Mouse (Mus musculus): ENCODE measurements around the gene Gas2l3. TPM values are rescaled to one million over a fixed set of nuclear protein-coding genes. Genes with fewer than 3 reads are reported as not detected.

The Gas2l3 gene
- polyA plus RNA-seq, 1 experiment from 2014 or later, result 6.4 TPM

DNA sequence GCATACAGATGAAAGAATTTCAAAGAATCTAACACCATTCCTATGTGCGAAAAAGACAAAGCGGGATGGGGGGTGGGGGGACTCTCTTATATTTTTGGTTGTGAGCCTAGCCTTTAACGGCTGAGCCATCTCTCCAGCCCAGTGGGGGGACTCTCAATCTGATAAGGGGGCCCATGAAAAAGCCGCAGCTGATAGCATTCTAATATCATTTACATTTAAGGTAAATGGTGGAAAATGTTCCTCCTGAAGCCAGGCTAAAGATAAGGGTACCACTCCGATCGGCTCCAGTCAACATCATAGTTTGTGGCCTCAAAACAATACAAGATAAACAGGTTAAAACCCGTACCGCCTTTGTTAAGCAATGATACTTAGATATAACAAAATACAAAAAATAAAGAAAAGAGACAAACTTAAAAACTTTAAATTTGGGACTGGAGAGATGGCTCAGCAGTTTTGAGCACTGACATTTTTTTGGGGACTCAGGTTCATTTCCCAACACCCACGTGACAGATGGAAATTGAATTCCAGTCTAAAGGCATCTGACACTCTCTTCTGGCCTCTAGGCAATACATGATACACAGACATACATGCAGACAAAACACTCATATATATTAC is 20.5 kb downstream of the Gas2l3 start:
- TF ChIP-seq EP300 (optimal IDR thresholded peaks at IDR 0.05), result no peak
- no peak for TF ChIP-seq CTCF (IDR thresholded peaks at IDR 0.05; ENCODE audit: low read depth)
- ATAC-seq (ENCODE audit: low FRiP score, low TSS enrichment), result no peak
- H3K4me1 ChIP-seq (replicated peaks; ENCODE audit: control insufficient read depth, insufficient read depth), result no peaks in the 10 kb centered on the region
- DNase-seq (ENCODE audit: low spot score), result no peak
- H3K9me3 ChIP-seq (ENCODE audit: control insufficient read depth, low read length), result no peaks in the 10 kb centered on the region
- peaks cover 4% of the 10 kb centered on the region for H3K36me3 ChIP-seq (ENCODE audit: control insufficient read depth, insufficient read depth, low read length)
- H3K4me2 ChIP-seq (replicated peaks; ENCODE audit: low read depth), result no peak overlapping the region
- no peaks in the 10 kb centered on the region for H3K27me3 ChIP-seq (ENCODE audit: control insufficient read depth, insufficient read depth, low read length)
- no peak overlapping the region for H3K27ac ChIP-seq (replicated peaks)
- no peak overlapping the region for H3K9ac ChIP-seq (ENCODE audit: low read length)
- WGBS, result 87% methylated on average over 9 of the region's 9 CpGs
- H3K4me3 ChIP-seq (ENCODE audit: low read depth, low read length), result no peak overlapping the region

DNA sequence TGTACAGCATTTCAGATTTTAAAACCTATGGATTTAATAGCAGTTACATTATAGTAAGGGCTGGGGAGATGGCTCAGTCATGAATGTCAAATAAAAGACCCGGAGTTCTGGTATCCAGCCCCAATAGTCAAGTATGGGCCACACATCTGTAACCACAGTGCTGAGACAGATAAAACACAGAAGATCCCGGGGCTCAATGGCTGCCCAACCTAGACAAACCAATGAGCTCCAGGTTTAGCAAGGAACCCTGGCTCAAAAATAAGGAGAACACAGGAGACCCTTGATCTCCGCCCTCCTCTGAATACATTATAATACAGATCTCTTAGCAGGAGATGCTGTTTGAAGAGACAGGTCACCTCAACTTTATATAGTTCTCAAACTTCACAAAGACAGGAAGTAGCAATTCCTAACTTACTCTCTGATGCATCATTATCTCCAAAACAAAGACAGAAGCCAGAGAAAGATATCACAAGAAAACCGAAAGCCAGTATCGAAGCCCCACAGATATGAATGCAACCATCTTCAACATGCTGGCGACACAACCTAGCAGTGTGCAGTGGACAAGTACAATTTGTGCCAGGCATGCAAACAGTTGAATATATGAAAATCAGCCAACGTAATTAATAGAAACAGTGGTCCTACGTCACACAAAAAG is 21.1 kb downstream of the Gas2l3 start:
- Histone ChIP-seq H3K4me2 (replicated peaks; ENCODE audit: low read depth) (no peak overlapping the region), H3K9ac (ENCODE audit: low read length) (no peak overlapping the region), H3K36me3 (ENCODE audit: control insufficient read depth, insufficient read depth, low read length) (peaks cover 4% of the 10 kb centered on the region), H3K9me3 (ENCODE audit: control insufficient read depth, low read length) (no peaks in the 10 kb centered on the region), H3K4me1 (replicated peaks; ENCODE audit: control insufficient read depth, insufficient read depth) (no peaks in the 10 kb centered on the region), H3K4me3 (ENCODE audit: low read depth, low read length) (no peak overlapping the region), H3K27me3 (ENCODE audit: control insufficient read depth, insufficient read depth, low read length) (no peaks in the 10 kb centered on the region), H3K27ac (replicated peaks) (no peak overlapping the region)
- ATAC-seq (ENCODE audit: low FRiP score, low TSS enrichment), result no peak
- TF ChIP-seq CTCF (IDR thresholded peaks at IDR 0.05; ENCODE audit: low read depth), result no peak
- TF ChIP-seq EP300 (optimal IDR thresholded peaks at IDR 0.05), result no peak
- 94% methylated on average over 8 of the region's 8 CpGs for WGBS
- no peak for DNase-seq (ENCODE audit: low spot score)

DNA sequence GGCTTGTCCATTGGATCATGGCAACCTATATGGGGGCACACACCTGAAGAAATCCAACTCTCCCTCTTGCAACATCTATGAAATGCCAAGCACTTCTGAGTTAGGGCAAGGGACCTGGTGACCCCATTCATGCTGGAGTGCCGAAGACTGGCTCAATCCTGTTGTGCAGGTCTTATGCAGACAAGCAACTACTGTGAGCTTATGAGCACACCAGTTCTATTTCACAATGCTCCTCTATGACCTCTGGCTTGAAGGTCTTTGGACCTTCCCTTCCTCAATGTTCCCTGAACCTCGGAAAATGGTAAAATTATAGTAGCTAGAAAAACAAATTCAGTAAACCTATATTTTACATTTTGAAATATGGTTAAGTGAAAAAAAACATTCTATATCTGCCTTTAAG is 25.8 kb downstream of the Gas2l3 start:
- no peaks in the 10 kb centered on the region for H3K27me3 ChIP-seq (ENCODE audit: control insufficient read depth, insufficient read depth, low read length)
- DNase-seq (ENCODE audit: low spot score) (no peak), ATAC-seq (ENCODE audit: low FRiP score, low TSS enrichment) (no peak)
- 81% methylated on average over 2 of the region's 2 CpGs for WGBS
- peaks cover 15% of the 10 kb centered on the region for H3K36me3 ChIP-seq (ENCODE audit: control insufficient read depth, insufficient read depth, low read length)
- no peak overlapping the region for H3K4me3 ChIP-seq (ENCODE audit: low read depth, low read length)
- H3K4me1 ChIP-seq (replicated peaks; ENCODE audit: control insufficient read depth, insufficient read depth), result no peaks in the 10 kb centered on the region
- no peak overlapping the region for H3K4me2 ChIP-seq (replicated peaks; ENCODE audit: low read depth)
- TF ChIP-seq CTCF (IDR thresholded peaks at IDR 0.05; ENCODE audit: low read depth), result no peak
- no peak for TF ChIP-seq EP300 (optimal IDR thresholded peaks at IDR 0.05)
- no peak overlapping the region for H3K27ac ChIP-seq (replicated peaks)
- H3K9me3 ChIP-seq (ENCODE audit: control insufficient read depth, low read length), result no peaks in the 10 kb centered on the region
- H3K9ac ChIP-seq (ENCODE audit: low read length), result no peak overlapping the region

DNA sequence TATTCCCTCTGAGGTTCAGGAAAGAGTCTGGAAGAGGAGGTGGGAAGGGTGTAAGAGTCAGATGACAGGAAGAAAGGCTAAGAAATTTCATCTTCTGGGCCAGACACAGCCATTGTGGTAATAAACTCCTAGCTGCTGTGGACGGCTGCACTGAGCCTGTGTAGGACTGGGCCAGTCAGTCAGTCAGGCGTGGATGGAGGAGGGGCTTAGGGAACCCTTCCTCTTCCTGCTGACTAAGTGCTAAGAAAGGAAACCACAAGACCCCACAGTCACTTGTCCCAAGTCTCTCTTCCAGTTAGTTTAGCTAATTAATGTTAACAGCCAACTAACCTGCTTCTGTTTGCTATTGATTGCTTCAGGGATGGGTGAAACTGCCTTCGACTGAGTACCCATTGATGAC is 28.3 kb downstream of the Gas2l3 start:
- no peaks in the 10 kb centered on the region for H3K27me3 ChIP-seq (ENCODE audit: control insufficient read depth, insufficient read depth, low read length)
- no peaks in the 10 kb centered on the region for H3K9me3 ChIP-seq (ENCODE audit: control insufficient read depth, low read length)
- TF ChIP-seq EP300 (optimal IDR thresholded peaks at IDR 0.05) (no peak), CTCF (IDR thresholded peaks at IDR 0.05; ENCODE audit: low read depth) (no peak)
- no peak for ATAC-seq (ENCODE audit: low FRiP score, low TSS enrichment)
- H3K4me3 ChIP-seq (ENCODE audit: low read depth, low read length), result no peak overlapping the region
- 80% methylated on average over 3 of the region's 3 CpGs for WGBS
- H3K4me2 ChIP-seq (replicated peaks; ENCODE audit: low read depth), result no peak overlapping the region
- H3K9ac ChIP-seq (ENCODE audit: low read length), result no peak overlapping the region
- DNase-seq (ENCODE audit: low spot score), result peak; percentile 10
- H3K4me1 ChIP-seq (replicated peaks; ENCODE audit: control insufficient read depth, insufficient read depth), result no peaks in the 10 kb centered on the region
- no peak overlapping the region for H3K27ac ChIP-seq (replicated peaks)
- H3K36me3 ChIP-seq (ENCODE audit: control insufficient read depth, insufficient read depth, low read length), result peaks cover 16% of the 10 kb centered on the region

DNA sequence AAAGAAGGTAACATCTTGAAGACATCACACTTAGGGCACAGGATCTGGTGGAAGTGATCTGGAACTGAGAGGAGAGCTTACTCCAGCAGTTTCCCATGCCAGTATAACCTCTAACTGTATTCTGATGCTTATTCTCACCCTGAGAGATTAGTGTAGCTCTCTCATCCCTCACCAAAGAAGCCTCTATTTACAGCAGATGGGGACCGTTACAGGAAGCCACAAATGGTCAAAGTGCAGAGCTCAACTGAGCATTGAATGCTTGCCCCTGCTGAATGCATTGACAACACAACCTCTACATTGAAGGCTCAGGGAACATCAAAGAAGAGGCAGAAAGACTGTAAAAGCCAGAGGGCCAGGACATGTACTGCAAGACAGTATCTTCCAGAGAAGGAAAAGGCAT is 36.2 kb downstream of the Gas2l3 start:
- DNase-seq (ENCODE audit: low spot score) (no peak), ATAC-seq (ENCODE audit: low FRiP score, low TSS enrichment) (no peak)
- WGBS, result 32% methylated on average over 1 of the region's 1 CpGs

More for the DNA sequence above, 36.2 kb downstream of the Gas2l3 start:
- Histone ChIP-seq H3K4me3 (ENCODE audit: low read depth, low read length) (no peak overlapping the region), H3K9ac (ENCODE audit: low read length) (no peak overlapping the region), H3K4me1 (replicated peaks; ENCODE audit: control insufficient read depth, insufficient read depth) (no peaks in the 10 kb centered on the region), H3K9me3 (ENCODE audit: control insufficient read depth, low read length) (no peaks in the 10 kb centered on the region), H3K27ac (replicated peaks) (no peak overlapping the region), H3K27me3 (ENCODE audit: control insufficient read depth, insufficient read depth, low read length) (no peaks in the 10 kb centered on the region), H3K36me3 (ENCODE audit: control insufficient read depth, insufficient read depth, low read length) (0 out of 2 replicates have a peak, but pooled peaks cover 2% of the 10 kb centered on the region), H3K4me2 (replicated peaks; ENCODE audit: low read depth) (no peak overlapping the region)
- TF ChIP-seq CTCF (IDR thresholded peaks at IDR 0.05; ENCODE audit: low read depth), result no peak
- TF ChIP-seq EP300 (optimal IDR thresholded peaks at IDR 0.05), result no peak
